Mouse (Mus musculus): ENCODE measurements at regions not wholly inside any gene's neighbourhood (a gene's known extent, or its start where the extent isn't known, plus 50 kb on each side); places are given as distances from the start of the nearest gene placed in this dataset.

DNA sequence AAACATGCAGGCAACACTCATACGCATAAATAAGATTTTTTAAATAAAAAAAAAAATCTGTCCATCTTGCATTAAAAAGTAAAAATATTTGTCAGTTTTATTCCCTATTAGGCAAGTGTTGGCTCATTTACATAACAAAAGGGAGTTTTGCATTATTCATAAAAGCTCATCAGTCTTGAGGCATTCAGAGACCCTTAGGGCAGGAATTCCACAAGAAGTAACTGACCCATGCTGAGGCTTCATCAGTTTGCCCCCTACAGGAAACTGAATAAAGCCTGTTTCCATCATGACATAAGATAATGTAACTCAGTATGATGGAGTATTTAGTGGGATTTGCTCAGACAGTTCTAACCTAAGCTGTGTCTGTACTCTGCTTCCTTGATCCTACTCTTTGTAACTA is 81.2 kb upstream of the Mms22l start:
- no peak for DNase-seq (ENCODE audit: low read depth, low spot score)

DNA sequence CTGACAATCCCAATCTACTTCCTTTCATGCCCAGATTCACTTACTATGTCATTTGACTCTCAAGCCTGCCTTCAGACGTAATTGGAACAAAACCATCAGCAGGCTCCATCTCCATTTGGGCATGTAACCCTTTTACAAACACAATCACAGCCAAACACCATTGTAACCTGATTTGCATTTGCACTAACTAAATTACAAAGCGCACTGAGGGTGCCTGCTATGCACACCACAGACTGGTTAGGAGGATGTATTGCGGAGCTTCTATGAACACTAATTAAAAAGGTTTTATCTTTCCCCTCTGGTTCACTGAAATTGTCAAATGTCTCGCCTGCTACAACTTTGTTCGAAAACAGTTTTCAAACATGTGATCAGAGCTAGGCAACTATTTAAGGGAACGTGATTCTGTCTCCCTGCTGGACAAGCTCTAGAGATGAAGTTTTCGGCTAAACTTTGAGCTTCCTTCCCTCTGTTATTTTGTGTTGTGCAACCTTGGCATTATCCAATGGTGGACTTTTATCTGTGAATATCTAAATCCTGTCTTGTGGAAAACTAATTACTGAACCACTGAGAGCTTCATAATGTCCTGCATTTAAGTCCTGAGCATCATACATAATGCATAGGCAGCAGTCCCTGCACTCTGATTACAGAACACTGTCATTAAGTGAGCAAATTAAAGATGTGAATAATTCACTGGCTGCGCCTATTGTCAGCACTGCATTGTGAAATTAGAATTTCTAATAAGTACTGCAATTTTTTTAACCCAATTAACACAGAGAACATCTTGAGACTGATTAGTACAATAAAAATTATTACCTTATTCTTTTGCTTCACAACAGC is 66.9 kb upstream of the Mms22l start:
- DNase-seq (ENCODE audit: low read depth, low spot score), result no peak

GRCm38 (mm10) chr4:24429929-24430752 is 66.1 kb upstream of the Mms22l start:
- DNase-seq (ENCODE audit: low read depth, low spot score), result no peak

DNA sequence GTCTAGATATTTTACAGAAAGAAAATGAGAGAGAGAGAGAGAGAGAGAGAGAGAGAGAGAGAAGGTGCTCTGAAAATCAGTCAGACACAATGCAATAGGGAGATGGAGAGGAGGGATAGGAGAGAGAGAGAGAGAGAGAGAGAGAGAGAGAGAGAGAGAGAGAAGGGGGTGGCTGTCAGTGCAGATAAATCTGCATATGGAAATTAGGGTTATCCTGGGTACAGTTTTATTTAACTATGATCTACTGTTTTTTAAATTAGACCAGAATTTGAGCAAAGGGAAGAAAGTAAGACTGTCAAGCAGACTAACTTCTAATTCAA is 65.5 kb upstream of the Mms22l start:
- DNase-seq (ENCODE audit: low read depth, low spot score), result no peak

GRCm38 (mm10) chr4:24437258-24437657 is 59.0 kb upstream of the Mms22l start:
- DNase-seq (ENCODE audit: low read depth, low spot score), result peak; percentile 43
